Mouse (Mus musculus): ENCODE data around the gene Milr1. TPM values are rescaled to one million over a fixed set of nuclear protein-coding genes. Genes with fewer than 3 reads are reported as not detected.
"Not testable (repeated sequence)": the region's sequence is repeated elsewhere in the genome, so short reads cannot be mapped to it uniquely, and the experiment has no call there.

The Milr1 gene
- polyA plus RNA-seq, 1 experiment from 2014 or later, result 0.66 TPM

DNA sequence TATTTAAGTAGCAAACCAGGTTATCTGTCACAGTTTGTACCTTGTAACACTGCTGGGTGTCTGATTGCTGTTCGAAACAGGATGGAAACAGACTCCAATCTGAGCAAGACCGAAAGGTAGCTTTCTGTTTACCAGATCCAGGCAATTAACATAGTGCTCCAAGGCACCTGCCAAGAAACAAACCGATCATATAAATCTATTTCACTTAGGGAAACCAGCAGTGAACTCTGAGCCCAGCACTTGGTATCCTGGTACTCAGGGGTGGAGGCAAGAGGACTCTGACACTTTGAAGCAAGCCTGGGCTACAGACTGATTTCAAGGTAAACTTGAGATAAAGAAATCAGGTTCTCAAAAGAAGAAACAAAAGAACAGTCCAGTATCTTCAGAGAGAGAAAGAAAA, 26.4 kb downstream of the Milr1 start:
- no peak overlapping the region for H3K9ac ChIP-seq (replicated peaks)
- peaks cover 7% of the 10 kb centered on the region; the same call in 1 of the 2 replicates for H3K4me1 ChIP-seq (replicated peaks)
- no peak overlapping the region for H3K4me2 ChIP-seq
- no peaks in the 10 kb centered on the region for H3K9me3 ChIP-seq
- no peak overlapping the region for H3K4me3 ChIP-seq (replicated peaks)
- no peak overlapping the region for H3K27ac ChIP-seq
- ATAC-seq (ENCODE audit: insufficient number of reproducible peaks, insufficient read depth, low FRiP score, low TSS enrichment, low read depth), result no peak
- H3K27me3 ChIP-seq, result no peaks in the 10 kb centered on the region
- H3K36me3 ChIP-seq, result peaks cover 68% of the 10 kb centered on the region
- 82% methylated on average over 3 of the region's 3 CpGs for WGBS

DNA sequence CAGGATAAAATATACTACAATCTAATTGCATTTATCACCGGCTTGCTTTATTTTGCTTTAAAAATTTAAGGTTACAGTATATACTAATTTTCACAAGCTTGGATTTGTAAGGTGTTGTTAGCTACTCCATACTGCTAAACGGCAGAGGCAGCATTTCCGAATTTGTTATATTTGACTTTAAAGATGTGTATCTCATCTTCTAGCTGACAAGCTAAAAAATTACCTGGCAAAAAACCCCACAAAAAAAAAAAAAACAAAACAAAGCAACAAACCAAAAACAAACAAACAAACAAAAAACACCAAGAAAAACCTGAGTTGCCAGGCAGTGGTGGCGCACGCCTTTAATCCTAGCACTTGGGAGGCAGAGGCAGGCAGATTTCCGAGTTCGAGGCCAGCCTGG, 27.1 kb downstream of the Milr1 start:
- Histone ChIP-seq H3K36me3 (peaks cover 68% of the 10 kb centered on the region), H3K27ac (no peak overlapping the region), H3K4me2 (peak overlapping the region; percentile 69), H3K4me1 (replicated peaks) (peaks cover 7% of the 10 kb centered on the region; the same call in 1 of the 2 replicates), H3K9ac (replicated peaks) (no peak overlapping the region), H3K27me3 (no peaks in the 10 kb centered on the region), H3K9me3 (no peaks in the 10 kb centered on the region), H3K4me3 (replicated peaks) (no peak overlapping the region)
- 94% methylated on average over 7 of the region's 7 CpGs for WGBS
- no peak for ATAC-seq (ENCODE audit: insufficient number of reproducible peaks, insufficient read depth, low FRiP score, low TSS enrichment, low read depth)

DNA sequence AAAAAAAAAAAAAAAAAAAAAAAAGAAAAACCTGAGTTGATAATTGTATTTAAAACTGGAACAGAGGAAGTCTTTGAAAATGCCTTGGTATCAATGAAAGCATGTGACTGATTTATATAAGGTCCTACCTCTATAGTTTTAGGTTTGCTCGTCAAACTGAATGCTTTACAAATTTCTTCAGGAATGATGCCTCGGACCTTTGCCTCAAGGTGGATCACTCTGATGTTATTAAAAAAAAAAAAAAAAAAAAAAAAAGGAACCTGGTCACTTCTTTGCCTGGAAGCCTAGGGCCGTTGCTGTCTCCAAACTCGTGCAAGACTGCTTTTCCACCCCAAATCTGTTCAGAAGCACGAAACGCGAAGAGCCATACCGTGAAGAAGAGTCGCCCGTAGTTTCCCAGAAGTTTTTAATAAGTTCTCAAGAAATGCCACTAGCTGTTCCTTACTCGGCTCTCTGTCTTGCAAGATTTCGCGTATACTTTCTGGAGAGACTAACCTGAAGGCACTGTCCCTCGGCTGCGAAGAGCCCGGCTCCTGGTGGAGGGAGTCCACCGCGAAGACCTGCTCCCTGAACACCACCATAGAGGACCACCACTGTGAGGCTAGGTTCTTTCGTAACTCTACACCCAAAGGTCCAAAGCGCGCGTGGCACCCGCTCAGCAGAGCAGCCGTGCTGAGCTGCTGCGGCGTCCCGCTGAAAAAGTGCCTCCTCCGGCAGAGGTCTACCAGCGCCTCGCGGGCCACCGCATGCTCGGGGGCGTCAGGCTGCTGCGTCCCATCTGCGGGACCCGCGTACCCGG, 27.8 kb downstream of the Milr1 start:
- WGBS, result 2% methylated on average over 39 of the region's 39 CpGs
- Histone ChIP-seq H3K36me3 (peaks cover 68% of the 10 kb centered on the region), H3K4me1 (replicated peaks) (peaks cover 7% of the 10 kb centered on the region; the same call in 1 of the 2 replicates), H3K27me3 (no peaks in the 10 kb centered on the region), H3K4me2 (peak overlapping the region; percentile 69), H3K4me3 (replicated peaks) (peak overlapping the region; percentile 78), H3K9ac (replicated peaks) (peak overlapping the region; percentile 91), H3K9me3 (no peaks in the 10 kb centered on the region), H3K27ac (peak overlapping the region; percentile 98)
- peak; percentile 80 for ATAC-seq (ENCODE audit: insufficient number of reproducible peaks, insufficient read depth, low FRiP score, low TSS enrichment, low read depth)

DNA sequence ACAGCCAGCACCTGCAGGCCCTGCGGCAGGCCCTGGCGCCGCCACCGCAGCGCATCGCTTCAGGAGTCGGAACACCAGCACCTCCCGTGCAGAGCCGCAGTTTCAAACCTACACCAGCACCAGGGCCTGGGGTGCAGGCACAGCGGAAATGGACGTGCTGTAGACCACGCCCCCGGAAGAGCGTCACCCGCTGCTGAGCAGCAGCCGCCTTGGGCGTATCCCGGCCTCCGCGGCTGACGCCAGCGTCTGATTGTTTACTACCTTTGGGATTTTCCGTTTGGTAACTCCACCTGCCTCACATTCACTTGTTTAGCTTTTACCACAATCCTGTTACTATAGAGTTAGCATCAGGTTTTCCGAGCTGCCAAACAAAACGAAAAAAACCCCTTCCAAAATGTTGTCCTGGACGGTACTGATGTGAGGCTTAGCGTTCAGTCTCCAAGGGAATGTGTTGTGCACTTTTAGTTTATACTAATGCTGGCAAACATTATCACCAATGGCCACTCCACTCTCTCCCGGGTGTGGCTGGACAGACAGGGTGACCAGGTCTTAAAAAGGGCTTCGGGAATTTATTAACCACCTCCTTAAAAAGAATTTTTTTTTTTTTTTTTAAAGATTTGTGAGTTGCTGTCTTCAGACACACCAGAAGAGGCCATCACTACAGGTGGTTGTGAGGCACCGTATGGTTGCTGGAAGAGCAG, 28.5 kb downstream of the Milr1 start, which contains the start of gene Polg2:
Gene Polg2, minus strand, starts transcription at position 150 of the 701 bp plus-strand sequence.
- Histone ChIP-seq H3K4me1 (replicated peaks) (peaks cover 7% of the 10 kb centered on the region; the same call in 1 of the 2 replicates), H3K27ac (peak within 1 kb of the TSS; percentile 98), H3K36me3 (peaks cover 68% of the 10 kb centered on the region), H3K27me3 (no peaks in the 10 kb centered on the region), H3K4me3 (replicated peaks) (peak within 1 kb of the TSS; percentile 78), H3K9me3 (no peaks in the 10 kb centered on the region), H3K9ac (replicated peaks) (peak within 1 kb of the TSS; percentile 91), H3K4me2 (peak within 1 kb of the TSS; percentile 69)
- WGBS, result 2% methylated on average over 30 of the region's 30 CpGs
- peak; percentile 99 for ATAC-seq (ENCODE audit: insufficient number of reproducible peaks, insufficient read depth, low FRiP score, low TSS enrichment, low read depth)

DNA sequence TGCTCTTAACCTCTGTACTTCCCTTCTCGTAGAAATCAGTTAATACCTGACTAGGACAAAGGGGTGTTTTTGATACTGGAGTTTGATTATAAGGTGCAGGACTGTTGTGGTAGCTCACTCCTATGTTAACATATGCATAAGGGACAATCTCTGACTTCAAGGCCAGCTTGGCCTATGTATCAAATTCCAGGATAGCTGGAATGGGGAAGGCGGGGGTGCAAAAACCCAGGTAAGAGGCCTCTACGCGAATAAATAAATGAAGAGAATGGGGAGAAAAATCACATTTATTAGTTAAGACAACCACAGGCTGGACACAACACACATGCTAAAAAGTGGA, 29.0 kb downstream of the Milr1 start:
- H3K4me3 ChIP-seq (replicated peaks), result no peak overlapping the region; the same call in 1 of the 2 replicates
- WGBS, result 68% methylated on average over 4 of the region's 4 CpGs
- no peak overlapping the region for H3K9ac ChIP-seq (replicated peaks)
- no peak for ATAC-seq (ENCODE audit: insufficient number of reproducible peaks, insufficient read depth, low FRiP score, low TSS enrichment, low read depth)
- H3K27me3 ChIP-seq, result no peaks in the 10 kb centered on the region
- peak overlapping the region; percentile 98 for H3K27ac ChIP-seq
- H3K4me2 ChIP-seq, result peak overlapping the region; percentile 69
- H3K36me3 ChIP-seq, result peaks cover 68% of the 10 kb centered on the region
- peaks cover 8% of the 10 kb centered on the region; the same call in 1 of the 2 replicates for H3K4me1 ChIP-seq (replicated peaks)
- no peaks in the 10 kb centered on the region for H3K9me3 ChIP-seq

DNA sequence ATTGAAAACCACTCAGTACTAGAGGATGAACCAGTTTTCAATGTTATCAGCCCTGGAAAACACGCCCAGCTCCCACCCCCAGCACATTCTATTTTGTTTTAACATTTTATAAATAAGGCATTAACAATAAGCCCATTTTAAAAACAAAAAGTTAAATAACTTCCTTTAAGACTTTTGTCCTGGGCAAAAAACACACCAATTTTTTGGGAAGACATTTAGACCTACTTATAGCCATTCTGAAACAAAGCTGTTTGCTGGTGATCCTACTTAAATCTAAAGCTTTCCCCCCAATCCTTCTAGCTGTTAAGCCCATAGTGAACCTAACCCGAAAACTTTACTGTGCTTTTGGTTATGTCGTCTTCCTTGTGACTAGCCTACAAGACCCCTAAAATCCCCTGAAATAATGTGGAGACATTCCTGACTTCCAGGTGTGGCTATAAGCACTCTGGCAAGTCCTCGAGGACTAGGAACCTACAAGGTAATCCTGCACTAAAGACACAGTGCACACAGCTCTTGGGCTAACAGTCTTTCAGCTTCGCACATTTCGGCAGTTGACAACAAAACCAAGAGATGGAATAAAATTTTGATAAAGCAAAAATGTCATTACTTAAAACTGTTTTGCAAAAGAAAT, 29.7 kb downstream of the Milr1 start:
- Histone ChIP-seq H3K27me3 (no peaks in the 10 kb centered on the region), H3K4me3 (replicated peaks) (no peak overlapping the region), H3K4me2 (no peak overlapping the region), H3K9ac (replicated peaks) (no peak overlapping the region), H3K9me3 (no peaks in the 10 kb centered on the region), H3K4me1 (replicated peaks) (peaks cover 13% of the 10 kb centered on the region), H3K27ac (no peak overlapping the region), H3K36me3 (peaks cover 68% of the 10 kb centered on the region)
- WGBS, result 77% methylated on average over 6 of the region's 6 CpGs
- no peak for ATAC-seq (ENCODE audit: insufficient number of reproducible peaks, insufficient read depth, low FRiP score, low TSS enrichment, low read depth)

DNA sequence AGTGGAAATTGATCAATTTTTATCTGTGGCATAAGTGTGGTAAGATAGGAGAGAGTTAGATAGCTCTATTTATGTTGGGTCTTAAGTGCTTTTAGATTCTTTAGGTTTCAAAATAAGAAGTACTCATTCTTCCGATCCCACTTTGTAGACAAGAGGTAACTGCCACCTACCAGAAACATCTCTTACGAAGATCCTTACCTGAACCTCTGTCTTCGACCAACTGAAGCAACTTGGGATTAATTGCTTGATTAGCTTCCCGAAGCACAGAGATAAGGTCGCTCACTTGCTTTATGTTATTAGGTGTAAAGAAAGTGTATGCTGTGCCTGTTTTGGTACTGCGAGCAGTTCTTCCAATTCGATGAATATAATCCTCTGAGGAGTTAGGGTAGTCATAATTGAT, 31.2 kb downstream of the Milr1 start:
- 90% methylated on average over 7 of the region's 7 CpGs for WGBS
- H3K9ac ChIP-seq (replicated peaks); H3K4me3 ChIP-seq (replicated peaks); H3K9me3 ChIP-seq; ATAC-seq (ENCODE audit: insufficient number of reproducible peaks, insufficient read depth, low FRiP score, low TSS enrichment, low read depth); H3K4me2 ChIP-seq; H3K27ac ChIP-seq; H3K27me3 ChIP-seq: not testable (repeated sequence)
- Histone ChIP-seq H3K4me1 (replicated peaks) (peaks cover 20% of the 10 kb centered on the region), H3K36me3 (peaks cover 64% of the 10 kb centered on the region)

DNA sequence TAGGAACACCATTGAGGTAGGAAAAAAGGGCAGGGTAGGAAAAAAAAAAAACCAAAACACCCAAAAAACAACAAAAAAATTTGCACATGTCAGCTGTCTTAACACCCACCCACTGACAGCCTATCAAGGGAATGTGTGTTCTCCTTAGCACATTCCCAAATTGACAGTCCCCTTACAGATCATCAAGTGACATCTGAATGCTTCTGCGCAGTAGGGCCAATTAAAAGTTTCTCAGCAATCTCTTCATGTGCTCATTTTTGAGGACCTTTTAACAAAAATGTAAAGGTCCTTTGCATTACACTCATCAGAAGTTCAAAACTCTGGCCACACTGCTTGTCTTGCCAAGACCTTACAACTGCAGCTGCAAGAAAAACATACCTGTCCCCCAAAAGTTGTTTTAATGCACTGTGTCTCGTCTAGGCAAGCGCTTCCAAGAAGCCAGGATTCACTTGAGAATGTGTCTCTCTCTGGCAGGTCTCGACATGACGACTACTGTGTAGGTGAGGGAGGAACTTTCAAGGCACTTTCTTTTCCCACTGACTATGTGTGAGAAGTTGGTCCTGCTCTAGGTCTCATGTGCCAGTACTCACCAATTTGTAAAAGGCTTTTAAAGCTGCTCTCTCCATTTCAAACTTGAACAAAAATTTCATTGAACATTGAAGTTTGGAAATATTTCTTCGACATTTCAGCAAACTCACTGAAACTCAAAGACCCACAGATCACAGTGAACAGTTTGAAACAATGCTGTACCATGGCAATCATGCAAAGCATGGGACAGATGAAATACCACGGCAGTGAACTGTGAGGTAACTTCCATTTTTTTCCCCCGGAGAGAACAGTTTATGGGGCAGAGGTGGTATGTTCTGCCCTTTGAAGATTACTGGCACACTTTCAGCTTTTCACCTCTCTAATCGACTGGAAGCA, 32.1 kb downstream of the Milr1 start:
- 80% methylated on average over 9 of the region's 9 CpGs for WGBS
- Histone ChIP-seq H3K9me3 (no peaks in the 10 kb centered on the region), H3K4me3 (replicated peaks) (no peak overlapping the region), H3K4me1 (replicated peaks) (peaks cover 20% of the 10 kb centered on the region), H3K9ac (replicated peaks) (no peak overlapping the region), H3K36me3 (peaks cover 64% of the 10 kb centered on the region), H3K4me2 (no peak overlapping the region), H3K27ac (no peak overlapping the region), H3K27me3 (no peaks in the 10 kb centered on the region)
- no peak for ATAC-seq (ENCODE audit: insufficient number of reproducible peaks, insufficient read depth, low FRiP score, low TSS enrichment, low read depth)

DNA sequence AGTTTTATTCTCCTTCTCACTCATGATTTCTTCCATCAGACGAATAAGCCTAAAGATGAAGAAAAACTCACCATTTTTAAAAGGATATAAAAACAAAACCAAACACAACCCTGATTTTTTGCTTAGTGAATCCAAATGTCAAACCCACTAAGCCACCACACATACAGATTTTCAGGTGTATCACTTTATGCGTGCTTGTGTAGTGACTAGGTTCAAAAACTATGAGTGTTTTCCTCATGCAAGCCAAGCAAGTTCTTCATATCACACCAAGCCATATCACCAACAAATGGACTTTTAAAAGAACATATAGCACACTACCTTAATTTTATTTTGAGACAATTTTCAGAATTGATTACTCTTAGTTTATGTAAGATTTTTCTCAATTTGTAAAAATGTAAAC, 33.5 kb downstream of the Milr1 start:
- Histone ChIP-seq H3K4me2 (no peak overlapping the region), H3K4me1 (replicated peaks) (peaks cover 20% of the 10 kb centered on the region), H3K9ac (replicated peaks) (no peak overlapping the region), H3K9me3 (no peaks in the 10 kb centered on the region), H3K36me3 (peaks cover 64% of the 10 kb centered on the region), H3K27me3 (no peaks in the 10 kb centered on the region), H3K27ac (no peak overlapping the region), H3K4me3 (replicated peaks) (no peak overlapping the region)
- 91% methylated on average over 2 of the region's 2 CpGs for WGBS
- no peak for ATAC-seq (ENCODE audit: insufficient number of reproducible peaks, insufficient read depth, low FRiP score, low TSS enrichment, low read depth)

DNA sequence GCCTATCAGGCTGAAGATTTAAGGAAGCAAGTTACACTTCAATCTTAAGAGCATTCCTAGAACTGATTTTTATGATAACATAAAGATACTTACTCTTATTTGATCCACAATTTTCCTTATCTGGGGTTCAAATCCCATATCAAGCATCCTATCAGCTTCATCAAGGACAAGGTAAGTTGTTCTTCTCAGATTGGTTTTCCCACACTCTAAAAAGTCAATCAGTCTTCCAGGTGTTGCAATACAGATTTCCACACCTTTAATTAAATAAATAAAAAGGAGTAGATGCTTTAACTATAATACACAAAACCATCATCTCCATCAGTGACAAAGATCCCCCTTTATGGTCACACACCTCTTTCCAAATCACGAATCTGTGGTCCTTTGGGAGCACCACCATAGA, 34.0 kb downstream of the Milr1 start:
- peaks cover 61% of the 10 kb centered on the region for H3K36me3 ChIP-seq
- ATAC-seq (ENCODE audit: insufficient number of reproducible peaks, insufficient read depth, low FRiP score, low TSS enrichment, low read depth), result no peak

More for the DNA sequence above, 34.0 kb downstream of the Milr1 start:
- 96% methylated on average over 1 of the region's 1 CpGs for WGBS
- no peak overlapping the region for H3K4me3 ChIP-seq (replicated peaks)
- H3K9ac ChIP-seq (replicated peaks), result no peak overlapping the region
- no peak overlapping the region for H3K27ac ChIP-seq
- peaks cover 15% of the 10 kb centered on the region for H3K4me1 ChIP-seq (replicated peaks)
- H3K9me3 ChIP-seq, result no peaks in the 10 kb centered on the region
- H3K27me3 ChIP-seq, result no peaks in the 10 kb centered on the region
- H3K4me2 ChIP-seq, result peak overlapping the region; percentile 85; the same call in 1 of the 2 replicates

Measured in limb, embryonic 12.5 days (tissue).